Mouse (Mus musculus) liver, adult 2 months (tissue): ENCODE measurements at regions not wholly inside any gene's neighbourhood (a gene's known extent, or its start where the extent isn't known, plus 50 kb on each side); places are given as distances from the start of the nearest gene placed in this dataset.
A peak's percentile ranks its signal among the peaks of the same experiment; 100 is the strongest.
"Not testable (repeated sequence)": the region's sequence is repeated elsewhere in the genome, so short reads cannot be mapped to it uniquely, and the experiment has no call there.

Experiments used
- DNase-seq: peaks from one replicate; pipeline ENCODE4 v3.0.0-alpha.2; 2011; ENCODE audit warnings: low read depth, low spot score; ENCODE audit errors: extremely low read depth
- H3K27ac ChIP-seq: fragments of 200-500 bp; replicated peaks from 2 replicates; pipeline ENCODE4 v1.5.1; 2012; ENCODE audit warnings: low read depth, mild to moderate bottlenecking, control low read depth, inconsistent platforms, low read length; ENCODE audit not compliant: insufficient read depth
- H3K27me3 ChIP-seq: fragments of 200-500 bp; 2 replicates; pipeline ENCODE4 v1.6.1; 2012; ENCODE audit warnings: mild to moderate bottlenecking, moderate library complexity, low read length, inconsistent platforms; ENCODE audit not compliant: control insufficient read depth, insufficient read depth
- H3K36me3 ChIP-seq: fragments of 200-500 bp; 2 replicates; pipeline ENCODE4 v1.6.1; 2012; ENCODE audit warnings: low read length, inconsistent platforms; ENCODE audit not compliant: control insufficient read depth, insufficient read depth
- H3K4me1 ChIP-seq: fragments of 200-500 bp; 2 replicates; pipeline ENCODE4 v1.6.1; 2011; ENCODE audit warnings: low read length; ENCODE audit not compliant: control insufficient read depth, insufficient read depth
- H3K4me3 ChIP-seq: fragments of 200-500 bp; 2 replicates; pipeline ENCODE4 v1.5.1; 2011; ENCODE audit warnings: low read depth, mild to moderate bottlenecking, control low read depth, low read length, moderate library complexity; ENCODE audit not compliant: insufficient read depth
- H3K79me2 ChIP-seq: fragments of 200-500 bp; 2 replicates; pipeline ENCODE4 v1.6.1; 2012; ENCODE audit warnings: inconsistent platforms, mild to moderate bottlenecking, low read length, moderate library complexity; ENCODE audit not compliant: control insufficient read depth, insufficient read depth
- H3K9ac ChIP-seq: fragments of 200-500 bp; 2 replicates; pipeline ENCODE4 v1.6.1; 2012; ENCODE audit warnings: low read depth, mild to moderate bottlenecking, control low read depth, inconsistent platforms, low read length
- CTCF ChIP-seq: fragments of 200-500 bp; IDR thresholded peaks from 2 replicates; pipeline ENCODE4 v1.5.1; 2011; ENCODE audit warnings: low read depth, low read length, control low read depth
- POLR2A ChIP-seq: fragments of 200-500 bp; IDR thresholded peaks from 2 replicates; pipeline ENCODE4 v1.6.1; 2011; ENCODE audit warnings: low read length, control low read depth; ENCODE audit not compliant: insufficient read depth; ENCODE audit errors: extremely low read depth
- WGBS: fragments of 180-500 bp; shearing (Covaris S2); methylation state at CpG from one replicate; pipeline ENCODE4 v1.1.7; 2018; 5-methylcytosine and 5-hydroxymethylcytosine counted together

DNA sequence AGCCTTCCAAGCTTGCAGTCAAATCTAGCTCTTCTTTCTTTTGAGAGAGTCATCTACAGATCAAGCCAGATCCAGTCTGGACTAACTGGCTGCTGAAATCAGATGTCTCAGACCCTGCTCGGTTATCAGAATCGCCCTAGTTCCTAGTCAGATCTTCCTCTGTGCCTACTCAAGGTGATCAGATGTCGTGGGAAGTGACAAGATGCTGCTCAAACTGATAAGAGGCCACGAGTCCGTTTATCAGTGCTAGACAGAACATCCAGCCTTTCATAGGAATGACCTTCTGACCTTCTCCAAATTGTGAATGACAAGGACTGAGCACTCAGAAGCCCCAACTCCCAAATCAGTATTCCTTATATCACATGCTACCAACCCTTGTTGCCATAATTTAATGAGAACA, 113.3 kb upstream of the Dlg1 start:
- Histone ChIP-seq H3K27ac (no peak overlapping the region), H3K4me3 (no peak overlapping the region), H3K27me3 (peaks cover 8% of the 10 kb centered on the region; the same call in 1 of the 2 replicates), H3K4me1 (peaks cover 2% of the 10 kb centered on the region; the same call in 1 of the 2 replicates), H3K79me2 (no peaks in the 10 kb centered on the region), H3K9ac (no peak overlapping the region), H3K36me3 (no peaks in the 10 kb centered on the region)
- no peak for DNase-seq
- no peak for TF ChIP-seq POLR2A
- TF ChIP-seq CTCF = no peak
- 55% methylated on average over 5 of the region's 5 CpGs for WGBS

DNA sequence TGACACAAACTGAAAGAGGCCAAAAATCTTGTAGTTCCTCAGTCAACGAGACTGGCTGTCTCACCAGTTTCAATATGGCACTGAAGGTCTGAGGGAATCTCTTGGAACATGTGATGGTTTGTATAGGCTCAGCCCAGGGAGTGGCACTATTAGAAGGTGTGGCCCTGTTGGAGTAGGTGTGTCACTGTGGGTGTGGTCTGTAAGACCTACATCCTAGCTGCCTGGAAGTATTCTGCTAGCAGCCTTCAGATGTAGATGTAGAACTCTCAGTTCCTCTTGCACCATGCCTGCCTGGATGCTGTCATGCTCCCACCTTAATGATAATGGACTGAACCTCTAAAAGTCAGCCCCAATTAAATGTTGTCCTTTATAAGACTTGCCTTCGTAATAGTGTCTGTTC, 112.7 kb upstream of the Dlg1 start:
- not testable (repeated sequence) for H3K9ac ChIP-seq, H3K4me1 ChIP-seq, H3K27me3 ChIP-seq, DNase-seq, H3K27ac ChIP-seq, H3K4me3 ChIP-seq, H3K79me2 ChIP-seq, H3K36me3 ChIP-seq
- 94% methylated on average over 2 of the region's 2 CpGs for WGBS

DNA sequence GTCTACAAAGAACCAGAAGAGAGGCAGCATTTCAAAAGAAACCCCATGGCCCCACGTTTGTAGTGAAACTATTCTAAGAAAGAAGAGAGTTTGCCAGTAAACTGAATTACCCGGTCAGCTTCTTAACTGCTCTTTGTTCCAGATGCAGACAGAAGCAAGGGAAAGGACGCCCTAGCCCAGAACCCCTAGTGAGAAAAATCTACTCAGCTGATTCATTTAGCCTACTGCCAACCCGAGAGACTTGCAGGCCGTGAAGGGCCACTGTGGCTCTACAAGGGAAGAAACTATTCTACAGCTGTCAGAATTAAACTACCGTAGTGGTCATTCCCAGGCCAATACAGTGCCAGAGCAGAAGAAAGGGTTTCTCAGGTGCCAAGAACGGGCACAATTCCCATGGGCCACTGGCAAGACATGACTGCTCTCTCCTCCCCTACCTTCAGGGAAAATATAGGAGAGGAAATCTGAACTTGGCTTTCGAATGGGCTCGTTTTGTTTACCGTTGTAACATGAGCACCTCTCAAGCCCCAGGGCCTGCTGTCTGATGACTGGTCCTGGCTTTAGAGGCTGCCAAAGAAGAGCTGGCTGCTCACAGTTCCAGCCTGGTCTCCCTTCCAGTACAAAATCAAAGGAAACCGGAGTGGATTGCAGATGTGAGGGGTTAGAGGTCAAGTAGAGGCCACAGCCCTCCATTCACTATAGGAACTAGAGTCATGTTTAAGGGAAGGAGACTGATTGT, 111.7 kb upstream of the Dlg1 start:
- no peak overlapping the region for H3K27ac ChIP-seq
- H3K4me3 ChIP-seq = no peak overlapping the region
- no peak overlapping the region for H3K9ac ChIP-seq
- DNase-seq = no peak
- H3K36me3 ChIP-seq = no peaks in the 10 kb centered on the region
- H3K4me1 ChIP-seq = peaks cover 2% of the 10 kb centered on the region; the same call in 1 of the 2 replicates
- 71% methylated on average over 11 of the region's 11 CpGs for WGBS
- TF ChIP-seq POLR2A = no peak
- no peak for TF ChIP-seq CTCF
- no peaks in the 10 kb centered on the region for H3K79me2 ChIP-seq
- H3K27me3 ChIP-seq = no peaks in the 10 kb centered on the region

DNA sequence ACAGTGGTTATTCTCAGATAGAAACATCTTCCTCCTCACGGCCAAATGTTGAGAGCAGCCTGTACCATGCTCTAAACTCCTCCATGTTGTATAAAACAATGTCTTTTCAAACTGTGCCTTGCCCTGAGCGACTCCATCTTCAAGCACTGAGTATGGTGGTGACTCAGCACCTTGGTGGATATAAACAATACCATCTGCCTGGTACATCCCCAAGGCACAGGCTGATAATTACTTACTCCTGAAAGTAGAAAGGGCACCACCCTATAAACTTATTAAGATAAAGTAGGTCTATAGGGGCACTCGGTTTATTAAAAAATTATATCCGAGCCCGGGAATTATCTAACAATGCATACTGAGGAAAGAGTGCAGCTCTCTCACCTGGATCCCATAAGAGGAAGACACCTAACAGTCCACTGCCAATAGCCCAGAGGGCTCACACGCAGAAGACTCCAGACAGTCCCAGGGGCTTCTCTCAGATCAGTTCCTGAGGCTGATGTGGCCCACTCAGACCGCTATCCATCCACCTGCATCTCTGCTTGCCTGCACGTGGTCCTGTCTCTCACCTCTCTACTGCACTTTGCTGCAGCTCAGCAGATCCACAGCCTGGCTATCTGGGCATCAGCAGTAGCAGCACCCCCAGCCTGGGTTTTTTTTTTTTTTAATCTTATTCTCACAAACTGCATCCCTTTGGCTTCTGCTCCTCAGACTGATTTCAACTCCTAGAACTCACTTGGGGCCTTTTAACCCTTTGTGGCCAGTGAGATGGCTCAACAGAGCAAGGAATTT, 109.7 kb upstream of the Dlg1 start:
- Histone ChIP-seq H3K27me3 (no peaks in the 10 kb centered on the region), H3K79me2 (no peaks in the 10 kb centered on the region), H3K9ac (no peak overlapping the region), H3K27ac (no peak overlapping the region), H3K36me3 (no peaks in the 10 kb centered on the region), H3K4me1 (no peaks in the 10 kb centered on the region), H3K4me3 (no peak overlapping the region)
- no peak for DNase-seq
- 82% methylated on average over 8 of the region's 8 CpGs for WGBS
- TF ChIP-seq POLR2A (no peak), CTCF (no peak)

DNA sequence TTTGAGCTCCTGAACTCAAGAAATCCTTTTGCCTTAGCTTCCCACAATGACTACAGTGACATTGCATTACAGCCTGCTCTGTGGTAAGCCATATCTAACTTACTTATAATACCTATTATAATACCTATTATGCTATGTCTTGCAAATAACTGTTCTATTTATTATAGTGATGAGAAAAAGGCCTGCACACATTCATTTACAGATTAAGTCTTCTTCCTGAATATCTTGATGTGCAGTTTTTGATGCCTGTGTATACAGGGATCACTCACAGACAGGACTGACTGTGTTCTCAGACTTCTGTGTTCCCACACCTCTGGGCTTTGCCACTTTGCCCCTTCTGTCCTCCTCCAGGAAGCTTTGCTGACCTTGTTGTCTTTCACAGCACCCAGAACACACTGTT, 102.8 kb upstream of the Dlg1 start:
- Histone ChIP-seq H3K9ac (no peak overlapping the region), H3K4me1 (peaks cover 5% of the 10 kb centered on the region; the same call in 1 of the 2 replicates), H3K36me3 (no peaks in the 10 kb centered on the region), H3K27ac (no peak overlapping the region), H3K27me3 (no peaks in the 10 kb centered on the region), H3K4me3 (no peak overlapping the region), H3K79me2 (no peaks in the 10 kb centered on the region)
- no peak for DNase-seq
- TF ChIP-seq POLR2A (no peak), CTCF (no peak)

DNA sequence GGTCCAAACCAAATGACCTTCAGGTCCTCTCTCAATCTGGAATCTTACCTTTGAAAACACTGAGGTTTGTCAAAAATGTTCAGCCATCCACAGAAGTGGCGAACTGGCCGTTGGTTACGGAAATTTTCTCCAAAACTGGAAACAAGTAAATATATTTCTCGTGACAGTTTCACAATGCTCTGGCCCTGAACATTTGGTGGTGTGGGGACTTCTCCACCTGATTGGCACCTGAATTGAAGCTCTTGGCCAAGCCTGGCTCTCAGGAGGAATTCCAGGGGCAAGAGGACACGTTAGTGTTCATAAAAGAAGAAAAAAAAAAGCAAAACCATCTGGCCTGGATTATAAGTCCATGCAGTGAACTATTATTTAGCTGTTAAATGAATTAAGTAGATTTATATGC, 98.3 kb upstream of the Dlg1 start:
- Histone ChIP-seq H3K4me3 (no peak overlapping the region), H3K9ac (no peak overlapping the region), H3K27ac (no peak overlapping the region), H3K27me3 (no peaks in the 10 kb centered on the region), H3K36me3 (no peaks in the 10 kb centered on the region), H3K4me1 (peaks cover 9% of the 10 kb centered on the region), H3K79me2 (no peaks in the 10 kb centered on the region)
- no peak for TF ChIP-seq CTCF
- no peak for TF ChIP-seq POLR2A
- WGBS = 25% methylated on average over 5 of the region's 5 CpGs
- peak; percentile 98 for DNase-seq
